Mouse (Mus musculus): Measurements from ENCODE around the gene Gm21693. TPM values are rescaled to one million over a fixed set of nuclear protein-coding genes. Genes with fewer than 3 reads are reported as not detected.
"Not testable (repeated sequence)": the region's sequence is repeated elsewhere in the genome, so short reads cannot be mapped to it uniquely, and the experiment has no call there.

The Gm21693 gene
- total RNA-seq (2021) = not detected
- long read RNA-seq, experiment 1 = 0 reads
- long read RNA-seq, experiment 2 = 0 reads

- DNase-seq (ENCODE audit: low spot score) = not testable (repeated sequence)
These were observed at the start of gene Gm21693 for GRCm38 (mm10) chrY:3345229-3345628. TSS of gene Gm21693 (minus strand) at chrY:3345329.

- not testable (repeated sequence) for DNase-seq (ENCODE audit: low spot score)
These were observed 4.5 kb downstream of the Gm21693 start for GRCm38 (mm10) chrY:3340661-3341060.

- DNase-seq (ENCODE audit: low spot score) = not testable (repeated sequence)
These were observed 38.8 kb downstream of the Gm21693 start, which contains the start of gene Gm21677 for GRCm38 (mm10) chrY:3306349-3306748. TSS of gene Gm21677 (minus strand) at chrY:3306449.

Other genes with a start within 250 kb of the Gm21693 start
- gene Gm21677, start 38.9 kb downstream of the Gm21693 start, total RNA-seq (2021) = not detected
- gene Gm21704, start 64.8 kb upstream of the Gm21693 start, total RNA-seq (2021) = not detected
- gene Gm21708, start 64.8 kb upstream of the Gm21693 start, total RNA-seq (2021) = not detected